Mouse (Mus musculus) thymus, adult 2 months (tissue): ENCODE results near the gene Lbx1. TPM values are rescaled to one million over a fixed set of nuclear protein-coding genes. Genes with fewer than 3 reads are reported as not detected.

Experiments
- DNase-seq: peaks from one replicate; pipeline ENCODE4 v3.0.0; 2021
- H3K27ac ChIP-seq: fragments of 200-500 bp; 2 replicates; pipeline ENCODE4 v1.5.1; 2012; ENCODE audit warnings: low read length, control low read depth; ENCODE audit not compliant: control insufficient read depth, insufficient read depth
- H3K27me3 ChIP-seq: fragments of 200-500 bp; 2 replicates; pipeline ENCODE4 v1.6.1; 2012; ENCODE audit warnings: mild to moderate bottlenecking, low read length, moderate library complexity, mixed read lengths; ENCODE audit not compliant: control insufficient read depth, insufficient read depth
- H3K36me3 ChIP-seq: fragments of 200-500 bp; 2 replicates; pipeline ENCODE4 v1.6.1; 2012; ENCODE audit warnings: mild to moderate bottlenecking, low read length, moderate library complexity; ENCODE audit not compliant: control insufficient read depth, insufficient read depth
- H3K4me1 ChIP-seq: fragments of 200-500 bp; replicated peaks from 2 replicates; pipeline ENCODE4 v1.6.1; 2012; ENCODE audit warnings: low read length; ENCODE audit not compliant: control insufficient read depth, insufficient read depth
- H3K4me3 ChIP-seq: fragments of 200-500 bp; 2 replicates; pipeline ENCODE4 v1.5.1; 2012; ENCODE audit warnings: mild to moderate bottlenecking, low read length, control low read depth, moderate library complexity; ENCODE audit not compliant: control insufficient read depth, insufficient read depth
- CTCF ChIP-seq: fragments of 200-500 bp; IDR thresholded peaks from 2 replicates; pipeline ENCODE4 v1.5.1; 2012; ENCODE audit warnings: mild to moderate bottlenecking, control low read depth, low read length, moderate library complexity, borderline replicate concordance; ENCODE audit not compliant: control insufficient read depth, poor library complexity, insufficient read depth; ENCODE audit errors: extremely low read depth
- POLR2A ChIP-seq: fragments of 200-500 bp; IDR thresholded peaks from 2 replicates; pipeline ENCODE4 v1.6.1; 2012; ENCODE audit warnings: mild to moderate bottlenecking, low read length, control low read depth, moderate library complexity; ENCODE audit not compliant: control insufficient read depth, poor library complexity, insufficient read depth; ENCODE audit errors: extremely low read depth
- WGBS: fragments of 180-500 bp; shearing (Covaris S2); methylation state at CpG from one replicate; pipeline ENCODE4 v1.1.7; 2018; 5-methylcytosine and 5-hydroxymethylcytosine counted together
- polyA plus RNA-seq: library from polyadenylated mRNA; depleted of rRNA; stranded (reverse); fragments of >200 nt; gene quantifications from 2 replicates; pipeline ENCODE4 v1.2.3, GENCODE M21; 2012; rRNA removed

Gene Lbx1
- polyA plus RNA-seq = 0.06 TPM in 1 of 2 replicates, not detected in the other

GRCm38 (mm10) chr19:45235766-45236362, at the start of gene Lbx1:
Gene Lbx1 (minus strand): TSS chr19:45235812.
- H3K27me3 ChIP-seq = peaks cover 42% of the 10 kb centered on the region
- peaks cover 4% of the 10 kb centered on the region; the same call in 1 of the 2 replicates for H3K4me1 ChIP-seq
- TF ChIP-seq CTCF = no peak
- no peak for TF ChIP-seq POLR2A
- H3K36me3 ChIP-seq = no peaks in the 10 kb centered on the region
- no peak for DNase-seq
- H3K27ac ChIP-seq = no peak within 1 kb of the TSS
- WGBS = 3% methylated on average over 30 of the region's 30 CpGs
- H3K4me3 ChIP-seq = no peak within 1 kb of the TSS

GRCm38 (mm10) chr19:45283302-45283701, 47.7 kb upstream of the Lbx1 start:
- Histone ChIP-seq H3K27ac (no peak overlapping the region), H3K4me1 (no peaks in the 10 kb centered on the region), H3K4me3 (no peak overlapping the region), H3K27me3 (no peaks in the 10 kb centered on the region; the same call in 1 of the 2 replicates), H3K36me3 (no peaks in the 10 kb centered on the region)
- peak; percentile 51 for DNase-seq
- no peak for TF ChIP-seq POLR2A
- TF ChIP-seq CTCF = peak; percentile 67; the same call in 1 of the 2 replicates
- 16% methylated on average over 10 of the region's 10 CpGs for WGBS

- WGBS = 77% methylated on average over 4 of the region's 4 CpGs
- no peak for DNase-seq
- H3K4me1 ChIP-seq = no peaks in the 10 kb centered on the region
These were observed 40.6 kb upstream of the Lbx1 start for GRCm38 (mm10) chr19:45276196-45276595.

GRCm38 (mm10) chr19:45271986-45272385, 36.4 kb upstream of the Lbx1 start:
- no peak overlapping the region for H3K27ac ChIP-seq
- 92% methylated on average over 10 of the region's 10 CpGs for WGBS
- no peaks in the 10 kb centered on the region for H3K36me3 ChIP-seq
- no peaks in the 10 kb centered on the region for H3K4me1 ChIP-seq
- no peak for DNase-seq
- no peaks in the 10 kb centered on the region for H3K27me3 ChIP-seq
- TF ChIP-seq POLR2A = no peak
- TF ChIP-seq CTCF = no peak
- H3K4me3 ChIP-seq = no peak overlapping the region

More at GRCm38 (mm10) chr19:45276196-45276595, 40.6 kb upstream of the Lbx1 start:
- Histone ChIP-seq H3K27ac (no peak overlapping the region), H3K27me3 (no peaks in the 10 kb centered on the region), H3K4me3 (no peak overlapping the region), H3K36me3 (no peaks in the 10 kb centered on the region)
- TF ChIP-seq POLR2A = no peak
- no peak for TF ChIP-seq CTCF

- Histone ChIP-seq H3K4me1 (no peaks in the 10 kb centered on the region), H3K27me3 (no peaks in the 10 kb centered on the region; the same call in 1 of the 2 replicates), H3K4me3 (no peak overlapping the region), H3K27ac (no peak overlapping the region), H3K36me3 (no peaks in the 10 kb centered on the region)
- no peak for DNase-seq
- no peak for TF ChIP-seq POLR2A
- TF ChIP-seq CTCF = no peak
- 88% methylated on average over 10 of the region's 10 CpGs for WGBS
These were observed 27.4 kb upstream of the Lbx1 start for GRCm38 (mm10) chr19:45262995-45263394.

GRCm38 (mm10) chr19:45257414-45258326, 22.1 kb upstream of the Lbx1 start:
- Histone ChIP-seq H3K4me1 (no peaks in the 10 kb centered on the region), H3K27ac (no peak overlapping the region), H3K27me3 (no peaks in the 10 kb centered on the region; the same call in 1 of the 2 replicates), H3K4me3 (no peak overlapping the region), H3K36me3 (no peaks in the 10 kb centered on the region)
- WGBS = 81% methylated on average over 15 of the region's 15 CpGs
- TF ChIP-seq CTCF (no peak), POLR2A (no peak)
- no peak for DNase-seq
